Mouse (Mus musculus) cerebellum, adult 2 months (tissue): ENCODE measurements around the gene Stx1b.
A peak's percentile ranks its signal among the peaks of the same experiment; 100 is the strongest.

Experiments
- CTCF ChIP-seq: fragments of 200-500 bp; IDR thresholded peaks from 2 replicates; pipeline ENCODE4 v1.5.1; 2011; ENCODE audit warnings: low read depth, mild to moderate bottlenecking, control low read depth, low read length, moderate library complexity, borderline replicate concordance; ENCODE audit not compliant: insufficient read depth
- POLR2A ChIP-seq: fragments of 200-500 bp; IDR thresholded peaks from 2 replicates; pipeline ENCODE4 v1.6.1; 2011; ENCODE audit warnings: low read length, control low read depth, borderline replicate concordance; ENCODE audit not compliant: insufficient read depth

DNA sequence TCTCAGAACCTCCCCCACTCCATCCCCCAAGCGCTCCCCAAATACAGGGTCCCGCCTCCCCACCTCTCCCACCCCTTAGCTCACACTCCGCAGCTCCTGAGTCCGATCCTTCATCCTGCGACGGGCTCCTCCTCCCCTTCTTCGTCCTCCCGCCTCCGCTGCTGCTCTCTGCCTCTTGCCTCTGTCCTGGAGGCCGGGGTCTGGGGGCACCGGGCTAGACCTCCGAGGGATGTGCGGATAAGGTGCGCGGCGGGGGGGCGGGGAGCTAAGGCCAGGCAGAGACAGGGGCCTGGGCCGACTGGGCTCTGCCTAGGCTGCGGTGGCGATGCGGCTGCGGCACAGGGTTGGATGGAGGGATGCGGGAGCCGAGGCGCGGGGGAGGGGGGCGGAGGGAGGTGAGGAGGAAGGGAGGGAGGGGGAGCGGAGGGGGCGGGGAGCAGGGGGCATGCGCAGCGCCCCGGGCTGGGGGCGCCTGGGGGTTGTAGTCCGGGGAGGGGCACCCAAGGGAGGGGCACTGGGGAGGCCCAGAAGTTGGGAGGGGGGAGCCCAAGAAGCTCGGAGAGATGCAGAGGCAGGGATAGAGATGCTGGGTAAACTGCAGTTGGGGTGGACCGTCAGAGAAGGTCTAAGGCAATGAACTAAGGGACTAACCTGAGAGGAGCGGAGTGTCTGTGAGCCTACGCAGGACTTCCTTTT lies at the start of gene Stx1b, which contains the start of gene Stx4a:
- TF ChIP-seq POLR2A (peak; percentile 27; the same call in 1 of the 2 replicates), CTCF (no peak)
